Mouse (Mus musculus) ES-Bruce4 (cell line): ENCODE measurements around the gene Gm16223.

Source experiments
- EP300 ChIP-seq: IDR thresholded peaks from 2 replicates; pipeline ENCODE4 v1.6.1; 2011; ENCODE audit warnings: low read depth, low read length; ENCODE audit not compliant: insufficient read depth
- POLR2A ChIP-seq: IDR thresholded peaks from one replicate; pipeline ENCODE4 v1.8.1; 2011; ENCODE audit warnings: low read length; ENCODE audit not compliant: insufficient read depth

- TF ChIP-seq EP300 (no peak), POLR2A (no peak)
These were observed 685 bp upstream of the Gm16223 start for GRCm38 (mm10) chr5:42067075-42067474.
